Mouse (Mus musculus): ENCODE results near the gene Ffar3.
"Not testable (repeated sequence)": the region's sequence is repeated elsewhere in the genome, so short reads cannot be mapped to it uniquely, and the experiment has no call there.

Gene Ffar3

DNA sequence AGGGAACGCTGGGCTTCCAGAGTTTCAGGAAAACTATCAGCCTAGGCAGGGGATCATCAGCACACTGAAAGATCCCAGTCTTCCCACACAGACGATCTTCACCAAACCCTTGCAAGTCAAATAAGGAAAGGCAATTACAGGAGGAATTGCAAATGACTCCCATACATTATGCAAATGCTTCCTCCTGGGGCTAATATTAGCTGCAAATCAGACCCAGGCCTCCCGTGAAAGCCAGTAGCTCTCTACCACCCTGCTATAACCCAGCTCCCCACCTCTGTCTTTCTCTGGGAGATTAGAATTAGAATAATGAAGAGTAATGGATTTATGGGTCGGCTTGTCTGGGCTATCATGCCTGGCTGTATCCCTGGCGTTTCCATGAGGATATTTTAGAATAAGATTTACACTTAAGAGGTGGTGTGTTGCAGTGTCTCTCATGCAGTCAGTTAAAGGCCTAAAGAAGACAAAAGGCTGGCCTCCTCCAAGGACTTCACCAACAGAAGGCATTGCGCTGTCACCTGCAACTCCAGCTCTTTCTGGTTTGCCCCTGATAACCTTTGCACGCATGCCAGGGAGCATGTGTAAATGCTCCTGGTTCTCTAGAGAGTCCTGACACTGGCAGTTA is 11.2 kb downstream of the Ffar3 start:
- no peak for DNase-seq (ENCODE audit: low read depth, low spot score)

DNA sequence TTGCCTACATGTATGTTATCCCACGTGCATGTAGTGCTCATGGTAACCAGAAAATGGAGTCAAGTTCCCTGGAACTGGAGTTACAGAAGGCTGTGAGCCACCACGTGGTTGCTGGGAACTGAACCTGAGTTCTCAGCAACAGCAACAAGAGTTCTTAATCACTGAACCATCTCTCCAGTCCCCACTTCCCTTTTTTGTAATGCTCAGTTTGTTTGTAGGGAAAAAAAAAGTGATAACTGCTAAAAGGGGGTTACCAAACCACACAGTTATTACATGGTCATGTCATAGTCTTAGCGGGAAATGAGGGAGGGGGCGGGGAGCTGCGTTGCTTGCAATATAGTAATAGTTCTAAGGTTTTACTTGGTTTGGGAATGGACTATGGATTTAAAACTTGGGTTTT is 13.9 kb downstream of the Ffar3 start:
- no peak for DNase-seq (ENCODE audit: low read depth, low spot score)

DNA sequence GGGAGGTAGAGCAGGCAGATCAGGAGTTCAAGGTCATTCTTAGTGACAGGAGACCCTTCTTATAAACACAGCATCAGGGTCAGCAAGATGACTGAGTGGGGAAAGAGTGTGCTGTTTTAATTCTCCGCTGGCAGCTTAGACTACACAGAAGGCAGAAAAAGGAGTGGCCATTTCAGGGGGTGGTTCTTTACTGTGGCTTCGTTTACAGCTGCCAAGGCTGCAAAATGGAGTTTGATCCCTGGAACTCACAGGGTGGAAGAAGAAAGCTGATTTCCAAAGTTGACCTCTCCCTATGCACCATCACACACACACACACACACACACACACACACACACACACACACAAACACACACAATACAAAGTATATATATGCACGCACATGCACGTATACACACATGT is 14.6 kb downstream of the Ffar3 start:
- DNase-seq (ENCODE audit: low read depth, low spot score): no peak

DNA sequence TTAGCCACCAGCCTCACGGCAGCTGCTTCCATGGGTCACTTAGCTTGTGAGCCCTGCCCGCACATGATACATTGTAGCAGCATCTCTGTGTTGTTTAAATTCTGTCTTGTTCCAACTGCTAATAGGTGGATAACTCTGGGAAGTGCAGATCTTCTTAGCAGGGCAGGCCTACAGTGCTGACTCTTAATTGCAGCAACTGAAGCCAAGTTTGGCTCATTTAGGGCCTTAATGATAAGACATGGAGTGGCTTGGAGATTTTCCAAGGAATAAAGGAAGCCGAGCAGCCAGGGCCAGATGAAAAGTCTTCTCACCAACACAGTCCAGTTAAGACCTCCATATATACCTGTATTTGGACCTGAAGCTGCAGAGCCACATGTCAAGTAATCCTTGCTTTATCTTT is 15.7 kb downstream of the Ffar3 start:
- DNase-seq (ENCODE audit: low read depth, low spot score): no peak

DNA sequence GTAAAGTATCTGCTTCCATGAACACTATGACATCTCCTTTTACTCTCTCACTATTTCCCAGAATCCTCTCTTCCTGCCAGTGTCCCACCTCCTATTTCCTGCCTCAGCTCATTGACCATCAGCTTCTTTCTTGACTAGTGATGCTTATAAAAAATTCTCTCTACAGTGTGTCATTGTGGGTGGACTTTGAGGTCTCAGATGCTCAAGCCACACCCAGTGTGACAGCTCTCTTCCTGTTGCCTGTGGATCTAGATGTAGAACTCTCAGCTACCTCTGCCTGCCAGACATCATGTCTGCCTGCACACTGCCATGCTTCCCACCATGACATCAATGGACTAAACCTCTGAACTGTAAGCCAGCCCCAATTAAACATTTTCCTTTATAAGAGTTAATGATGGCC is 18.7 kb downstream of the Ffar3 start:
- DNase-seq (ENCODE audit: low read depth, low spot score): no peak

DNA sequence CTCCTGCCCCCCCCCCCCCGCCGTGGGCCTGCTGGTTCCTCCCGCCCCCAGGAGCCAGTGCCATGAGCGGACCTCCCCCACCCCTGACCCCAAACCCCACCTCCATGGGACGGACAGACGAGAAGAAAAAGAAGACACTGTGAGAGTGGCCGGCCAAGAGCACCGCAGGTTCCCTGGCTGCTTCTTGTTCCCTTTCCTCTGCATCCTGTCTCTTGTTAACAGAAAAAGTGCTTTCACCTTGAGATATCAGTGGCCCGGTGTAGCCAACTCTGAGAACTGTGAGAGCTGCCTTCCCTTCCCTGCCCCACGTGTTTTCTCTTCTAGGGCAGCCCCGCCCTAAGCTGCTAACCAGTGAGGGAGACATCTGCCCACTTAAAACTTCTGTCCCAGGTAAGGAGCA is 23.3 kb downstream of the Ffar3 start:
- not testable (repeated sequence) for DNase-seq (ENCODE audit: low read depth, low spot score)

DNA sequence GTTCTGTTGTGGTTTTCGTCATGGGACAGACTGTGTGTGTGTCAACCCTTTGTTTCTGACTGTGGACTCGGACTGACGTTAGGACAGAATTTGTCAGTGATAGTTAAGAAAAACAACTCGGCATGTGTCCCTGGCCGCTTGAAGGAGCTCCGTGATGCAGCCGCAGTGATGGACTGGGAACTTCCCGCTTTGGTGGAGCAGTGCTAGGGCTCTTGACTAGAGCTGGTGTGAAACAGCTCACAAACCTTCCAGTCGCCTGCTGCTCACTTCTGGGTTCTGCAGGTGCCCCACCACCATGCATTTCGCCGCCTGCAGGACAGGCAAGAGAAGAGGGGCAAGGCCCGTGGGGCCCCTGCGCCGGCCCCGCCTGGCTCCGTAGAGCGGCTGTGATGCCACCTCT is 23.7 kb downstream of the Ffar3 start:
- DNase-seq (ENCODE audit: low read depth, low spot score): no peak

DNA sequence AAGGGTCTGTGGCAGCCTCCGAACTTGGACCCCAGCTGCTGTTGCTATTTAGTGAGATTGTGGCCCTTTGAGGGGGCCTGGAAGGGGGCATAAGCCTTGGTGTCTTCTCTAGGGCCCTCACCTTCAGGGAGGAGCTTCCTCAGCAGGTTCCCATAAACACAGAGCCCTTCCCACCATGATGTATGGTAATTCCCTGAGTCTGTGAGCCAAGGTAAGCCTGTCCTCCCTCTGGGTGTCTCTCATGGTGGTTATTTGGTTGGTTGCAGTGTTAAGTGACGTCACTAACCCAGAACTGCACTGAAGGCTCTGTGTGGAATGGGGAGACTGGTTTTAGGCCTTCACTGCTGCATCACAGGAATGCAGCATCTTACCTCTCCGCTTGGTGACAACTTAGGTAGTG is 26.6 kb downstream of the Ffar3 start:
- DNase-seq (ENCODE audit: low read depth, low spot score): no peak

DNA sequence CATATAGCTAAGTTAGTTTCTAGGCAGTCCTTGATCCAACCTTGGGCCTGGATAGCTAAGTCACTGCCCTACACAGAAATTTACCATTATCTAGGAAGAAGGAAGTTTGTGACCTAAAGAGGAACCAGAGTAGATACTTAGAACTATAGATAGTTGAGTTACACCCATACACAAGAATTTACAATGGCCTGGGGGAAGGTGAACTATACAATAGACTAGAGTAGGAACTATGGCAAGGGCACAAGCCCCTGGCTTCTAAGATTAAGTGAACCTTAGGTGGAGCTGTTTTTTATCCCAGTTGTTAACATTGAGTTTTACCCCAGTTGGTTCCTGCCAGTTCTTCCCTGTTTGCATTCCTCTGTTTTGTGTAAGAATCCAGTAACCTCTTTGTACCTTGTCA is 27.1 kb downstream of the Ffar3 start:
- DNase-seq (ENCODE audit: low read depth, low spot score): not testable (repeated sequence)

DNA sequence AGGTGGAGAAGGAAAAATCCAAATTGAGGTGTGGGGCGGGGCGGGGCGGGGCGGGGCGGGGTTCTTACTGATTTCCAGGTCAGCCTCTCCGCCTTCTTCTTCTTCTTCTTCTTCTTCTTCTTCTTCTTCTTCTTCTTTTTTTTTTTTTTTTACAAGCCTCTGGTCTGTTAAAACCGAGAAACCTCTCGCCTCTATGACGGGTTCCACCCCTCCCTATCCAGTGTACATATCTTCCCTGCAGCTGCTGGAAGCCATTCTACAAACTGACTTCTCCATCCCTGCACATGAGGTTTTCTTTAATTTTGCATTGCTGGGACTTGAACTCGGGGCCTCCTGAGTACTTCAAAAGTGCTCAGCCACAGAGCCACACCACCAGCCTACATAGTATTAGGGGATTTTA is 29.3 kb downstream of the Ffar3 start:
- no peak for DNase-seq (ENCODE audit: low read depth, low spot score)

DNA sequence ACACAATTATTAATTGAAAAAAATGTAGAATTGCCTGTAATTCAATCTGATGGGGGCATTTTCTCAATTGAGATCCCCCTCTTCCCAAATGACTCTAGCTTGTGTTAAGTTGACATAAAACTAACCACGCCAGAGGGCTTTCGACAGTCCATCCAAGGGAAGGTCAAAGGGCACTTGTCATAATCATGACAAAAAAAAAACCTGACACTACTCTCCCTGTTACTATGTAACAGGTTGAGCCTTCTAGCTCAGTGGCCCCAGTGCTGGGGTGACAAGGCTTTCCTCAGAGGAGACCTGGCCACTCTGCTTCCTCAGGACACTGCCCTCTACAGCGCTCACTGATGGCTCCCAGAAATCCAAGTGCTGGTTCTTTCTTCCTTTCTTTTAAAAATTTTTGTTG is 31.7 kb downstream of the Ffar3 start:
- no peak for DNase-seq (ENCODE audit: low read depth, low spot score)

DNA sequence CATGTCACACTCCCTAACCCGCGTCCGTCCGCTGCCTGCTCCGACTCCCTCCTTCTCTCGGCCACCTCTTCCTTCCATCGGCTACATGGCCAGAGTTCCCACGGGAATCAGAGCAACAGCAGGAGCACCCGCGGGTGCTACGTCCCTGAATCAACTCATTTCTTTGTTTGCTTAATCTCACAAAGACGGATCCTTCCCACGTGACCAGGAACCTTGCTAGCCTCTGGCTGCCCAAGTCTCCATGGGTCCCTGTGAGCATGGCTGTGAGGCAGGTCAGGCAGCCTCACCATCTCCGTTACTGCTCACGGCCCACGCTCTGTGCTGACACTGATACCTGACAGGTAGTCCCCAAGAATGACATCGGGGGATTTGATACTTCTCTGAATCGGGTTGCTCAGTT is 32.3 kb downstream of the Ffar3 start, which contains the start of gene Ffar2:
Gene Ffar2, minus strand, starts transcription at position 101 of the 400 bp plus-strand sequence.
- DNase-seq (ENCODE audit: low read depth, low spot score): no peak

DNA sequence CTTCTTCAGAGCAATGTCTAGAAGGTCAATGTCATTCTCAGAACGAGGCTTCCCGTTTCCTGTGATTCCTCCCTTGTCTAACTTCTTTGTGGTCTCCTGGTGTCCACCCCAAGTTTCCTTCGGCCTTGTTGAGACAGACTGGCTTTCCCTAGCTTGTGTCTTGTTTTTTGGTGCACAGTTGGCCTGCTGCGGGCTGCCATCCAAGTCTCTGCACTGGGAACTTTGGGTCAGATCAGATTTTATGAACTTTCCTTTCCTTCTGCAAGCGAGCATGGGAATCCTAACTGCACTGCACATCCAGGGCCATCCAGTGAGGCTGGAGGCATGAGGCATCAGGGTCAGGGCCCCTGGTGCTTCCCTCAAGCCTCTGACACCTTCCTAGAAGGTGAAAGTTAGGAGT is 34.4 kb downstream of the Ffar3 start:
- DNase-seq (ENCODE audit: low read depth, low spot score): no peak

DNA sequence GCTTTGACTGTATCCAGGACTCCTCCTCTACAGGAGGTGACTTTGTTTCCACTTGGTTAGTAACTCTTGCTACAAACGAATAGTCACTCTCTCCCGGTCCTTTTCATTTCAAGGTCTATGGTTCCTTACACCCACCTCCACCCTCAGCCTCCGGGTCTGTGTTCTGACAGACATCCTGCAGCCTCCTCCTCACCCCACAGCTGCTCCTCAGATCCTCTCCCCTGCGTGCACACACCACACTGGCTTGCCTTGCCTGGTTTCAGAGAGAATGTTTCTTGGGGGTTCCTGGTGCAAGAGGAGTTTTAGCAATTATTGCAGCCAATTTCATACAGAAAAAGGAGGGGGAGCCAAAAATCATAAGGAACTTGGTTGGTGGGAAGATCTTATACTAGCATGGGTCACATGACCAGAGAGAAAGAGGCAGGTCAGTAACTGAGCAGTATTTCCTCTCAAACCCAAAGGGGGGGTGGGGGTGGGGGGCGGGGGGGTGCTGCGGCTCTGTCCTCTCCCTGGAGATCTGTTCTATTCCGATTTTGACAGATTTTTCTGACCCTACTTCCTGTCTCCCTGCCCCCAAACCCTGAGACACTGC is 35.0 kb downstream of the Ffar3 start:
- no peak for DNase-seq (ENCODE audit: low read depth, low spot score)

DNA sequence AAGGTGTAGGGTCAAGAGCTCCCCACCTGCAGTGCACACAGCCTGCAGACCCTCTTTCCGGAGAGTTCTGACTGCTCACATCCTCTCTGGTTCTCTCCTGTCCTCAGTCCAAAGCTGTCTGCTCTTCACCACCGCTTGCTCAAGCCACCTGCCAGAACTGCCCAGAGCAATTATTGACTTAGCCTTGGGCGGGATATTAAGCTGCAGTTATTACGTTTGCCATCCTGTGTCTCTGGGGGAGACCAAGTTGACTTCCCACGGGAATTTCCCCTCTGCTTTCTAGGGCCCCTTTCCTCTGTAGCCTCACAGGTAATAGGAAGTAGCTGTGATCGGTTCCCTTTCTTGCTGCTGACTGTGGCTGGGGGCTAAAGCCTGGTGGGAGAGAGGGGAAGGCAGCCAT is 35.8 kb downstream of the Ffar3 start:
- DNase-seq (ENCODE audit: low read depth, low spot score): no peak

DNA sequence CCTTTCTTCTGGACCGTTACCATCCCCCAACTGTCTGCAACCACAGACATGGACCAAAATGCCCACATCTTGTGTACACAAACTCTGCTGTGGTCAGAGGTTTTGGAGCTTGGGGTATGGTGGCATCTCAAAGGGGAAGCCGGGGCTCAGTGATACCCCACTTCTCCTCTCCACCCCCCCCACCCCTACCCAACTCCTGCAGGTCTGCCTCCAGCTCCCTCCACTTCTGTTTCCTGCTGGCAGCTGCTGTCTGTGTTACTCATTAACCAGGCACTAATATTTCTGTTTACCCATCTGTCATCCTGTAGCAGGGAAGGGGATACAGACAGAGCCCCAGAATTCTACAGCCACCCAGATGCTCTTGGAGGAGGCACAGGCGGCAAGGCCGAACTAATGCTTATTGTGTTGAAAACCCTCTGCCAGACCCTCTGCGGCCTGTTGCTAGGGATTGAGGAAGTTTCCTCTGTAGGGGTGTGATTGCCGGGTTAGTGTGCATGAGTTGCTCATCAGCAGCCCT is 43.6 kb downstream of the Ffar3 start:
- no peak for DNase-seq (ENCODE audit: low read depth, low spot score)

DNA sequence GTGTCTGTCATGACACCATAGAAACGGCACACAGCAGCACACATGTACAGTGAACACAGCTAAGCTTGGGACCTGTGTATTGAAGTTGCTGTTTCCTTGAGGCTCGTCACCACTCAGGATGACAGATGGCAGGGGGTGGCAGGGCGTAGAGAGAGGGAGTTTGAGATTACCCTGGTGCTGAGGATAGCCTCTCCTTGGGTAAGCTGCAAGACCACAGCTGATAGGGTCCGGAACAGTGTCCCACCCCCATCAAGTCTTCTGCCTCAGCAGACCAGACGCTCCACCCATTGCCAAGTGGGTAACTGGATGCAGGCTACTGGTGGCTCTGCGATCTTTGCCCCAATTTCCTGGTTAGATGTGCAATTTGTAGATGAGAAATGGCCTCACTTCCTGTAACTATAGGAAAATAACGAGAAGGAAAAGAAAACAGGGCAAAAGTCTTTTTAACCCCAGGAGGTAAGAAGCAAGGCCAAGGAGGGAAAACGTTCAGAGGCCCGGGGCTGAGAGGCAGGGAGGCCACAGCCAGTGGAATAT is 44.2 kb downstream of the Ffar3 start:
- DNase-seq (ENCODE audit: low read depth, low spot score): no peak

DNA sequence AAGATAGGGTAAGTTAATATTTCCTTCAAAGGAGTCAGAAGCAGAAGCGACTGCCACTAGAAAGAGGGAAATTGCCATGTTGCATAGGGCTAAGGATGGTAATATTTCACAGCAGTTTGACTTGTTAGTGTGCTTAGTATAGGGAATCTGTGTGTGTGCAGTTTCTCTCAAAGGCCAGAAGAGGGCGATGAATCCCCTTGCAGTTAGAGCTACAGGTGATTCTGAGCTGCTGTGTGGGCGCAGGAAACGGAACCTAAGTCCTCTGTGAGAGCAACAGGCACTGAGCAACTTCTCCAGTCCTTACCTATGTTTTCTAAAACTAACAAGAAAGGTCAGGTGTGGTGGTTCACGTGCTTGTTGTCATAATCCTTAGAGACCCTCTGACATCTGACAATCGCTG is 45.7 kb downstream of the Ffar3 start:
- no peak for DNase-seq (ENCODE audit: low read depth, low spot score)

DNA sequence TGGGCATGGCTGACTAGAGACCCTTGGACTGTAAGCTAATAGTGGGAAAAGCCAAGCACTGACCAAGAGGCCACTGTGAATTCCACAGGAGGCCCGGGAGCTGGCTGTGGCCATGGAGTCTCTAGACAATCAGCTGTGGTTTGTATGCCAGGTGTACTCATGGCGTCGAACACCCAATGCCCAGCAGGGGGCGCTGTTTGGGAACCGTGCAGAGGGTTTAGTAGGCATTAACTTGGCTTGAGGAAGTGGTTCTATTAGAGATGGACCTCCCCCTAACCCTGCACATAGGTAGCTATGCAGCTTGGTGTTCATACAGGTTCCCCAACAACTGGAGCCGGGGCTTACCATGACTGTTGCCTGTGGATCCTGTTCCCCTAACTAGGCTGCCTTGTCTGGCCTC is 50.1 kb downstream of the Ffar3 start:
- DNase-seq (ENCODE audit: low read depth, low spot score): no peak
